Comparison of ENCODE assay signal across 11 mouse cellular contexts in the genomic region with DNA sequence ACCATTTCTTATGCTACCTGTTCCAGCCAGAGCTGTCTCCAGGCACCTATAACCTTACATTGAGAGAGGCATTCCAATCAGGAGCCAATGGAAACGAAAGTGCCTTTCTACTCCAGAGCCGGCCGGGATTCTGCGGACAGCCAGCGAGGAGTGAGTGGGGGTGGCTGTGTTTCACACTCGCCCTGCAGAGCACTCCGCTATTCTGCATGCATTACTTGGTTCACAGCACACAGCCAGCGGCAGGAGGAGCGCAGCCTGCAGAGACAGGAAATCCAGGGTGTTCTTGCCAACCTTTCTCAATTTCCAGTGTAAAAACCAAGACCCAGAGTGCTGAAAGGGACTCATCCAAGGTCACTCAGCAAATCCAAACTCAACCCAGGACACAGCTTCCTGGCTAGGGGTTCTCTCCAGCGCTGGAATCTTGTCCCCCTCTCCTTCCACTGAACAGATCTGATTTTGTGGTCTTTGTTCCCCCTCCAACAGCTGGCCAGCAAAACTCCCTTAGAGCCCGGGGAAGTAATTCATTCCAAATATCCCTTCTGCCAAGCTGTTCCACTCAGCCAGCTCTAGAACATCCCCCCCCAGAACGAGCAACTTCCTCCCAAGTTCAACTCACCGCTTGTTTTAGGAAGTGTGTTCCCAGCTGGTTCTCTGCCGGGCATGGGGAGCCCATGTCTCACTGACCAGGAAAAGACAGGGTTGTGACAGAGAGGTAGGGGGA. TPM values are rescaled to one million over a fixed set of nuclear protein-coding genes. Genes with fewer than 3 reads are reported as not detected.
A peak's percentile ranks its signal among the peaks of the same experiment; 100 is the strongest.
DNase-seq lines count a peak whose midpoint lies in the region; ATAC-seq and TF ChIP-seq lines count a peak whose summit lies in the region.
"Had no signal": no experiment of that assay in that cellular context is flagged by ENCODE, and none has a peak within 500 bp of the region (broad histone marks: within the 10 kb centered on the region; RNA-seq: fewer than 3 reads in every experiment).

No protein-coding gene starts in this region.

- no peak overlapping the region for H3K4me3 ChIP-seq in lung, postnatal 0 days (ENCODE audit: low read depth, low read length)
- no peak overlapping the region for H3K4me3 ChIP-seq in embryonic facial prominence, embryonic 13.5 days
- H3K4me3 ChIP-seq in midbrain, embryonic 14.5 days (replicated peaks; ENCODE audit: low read depth, low read length) = no peak overlapping the region
- H3K4me3 ChIP-seq: limb, embryonic 12.5 days had no signal

- H3K27ac ChIP-seq in lung, postnatal 0 days (ENCODE audit: low read length) = no peak overlapping the region
- H3K27ac ChIP-seq in embryonic facial prominence, embryonic 13.5 days = 0 out of 2 replicates have a peak overlapping the region, but pooled peaks have one; percentile 12
- H3K27ac ChIP-seq in midbrain, embryonic 14.5 days (replicated peaks; ENCODE audit: low read depth, low read length) = no peak overlapping the region
- H3K27ac ChIP-seq: limb, embryonic 12.5 days had no signal

- peak; percentile 13 to 19 for DNase-seq in frontal cortex, postnatal 36 days (ENCODE audit: low spot score in 2 of 2)
- DNase-seq in frontal cortex, postnatal 25 days (ENCODE audit: low spot score in 2 of 2) = no peak
- DNase-seq in lung, postnatal 0 days (ENCODE audit: low spot score) = no peak
- DNase-seq in lung, postnatal 25 days (ENCODE audit: low spot score) = no peak
- peak; percentile 45 for DNase-seq in midbrain, embryonic 14.5 days
- DNase-seq in adrenal gland, postnatal 14 days = no peak
- DNase-seq: right cerebral cortex, postnatal 25 days; thymus, adult 2 months had no signal

- H3K27me3 ChIP-seq in lung, postnatal 0 days (replicated peaks; ENCODE audit: insufficient read depth, low read length) = no peaks in the 10 kb centered on the region
- peaks cover 51% of the 10 kb centered on the region for H3K27me3 ChIP-seq in embryonic facial prominence, embryonic 13.5 days
- H3K27me3 ChIP-seq in midbrain, embryonic 14.5 days (ENCODE audit: control insufficient read depth, insufficient read depth, low read length) = no peaks in the 10 kb centered on the region

- H3K9me3 ChIP-seq in lung, postnatal 0 days (ENCODE audit: low read length) = no peaks in the 10 kb centered on the region
- no peaks in the 10 kb centered on the region for H3K9me3 ChIP-seq in embryonic facial prominence, embryonic 13.5 days
- H3K9me3 ChIP-seq in midbrain, embryonic 14.5 days (ENCODE audit: control insufficient read depth, low read length) = no peaks in the 10 kb centered on the region
- H3K9me3 ChIP-seq: limb, embryonic 12.5 days had no signal

- H3K9ac ChIP-seq in lung, postnatal 0 days (replicated peaks; ENCODE audit: low read depth) = no peak overlapping the region
- H3K9ac ChIP-seq in embryonic facial prominence, embryonic 13.5 days = no peak overlapping the region
- no peak overlapping the region for H3K9ac ChIP-seq in midbrain, embryonic 14.5 days (replicated peaks; ENCODE audit: low read length)
- H3K9ac ChIP-seq: limb, embryonic 12.5 days had no signal

- 0 out of 2 replicates have a peak overlapping the region, but pooled peaks have one; percentile 15 for H3K4me2 ChIP-seq in lung, postnatal 0 days (replicated peaks; ENCODE audit: low read depth, low read length)
- H3K4me2 ChIP-seq in embryonic facial prominence, embryonic 13.5 days = peak overlapping the region; percentile 18; the same call in 1 of the 2 replicates
- no peak overlapping the region for H3K4me2 ChIP-seq in midbrain, embryonic 14.5 days (ENCODE audit: low read length)
- H3K4me2 ChIP-seq: limb, embryonic 12.5 days had no signal

- WGBS in lung, postnatal 0 days = 20% methylated on average over 14 of the region's 14 CpGs
- 25% methylated on average over 14 of the region's 14 CpGs for WGBS in embryonic facial prominence, embryonic 13.5 days
- 15% methylated on average over 14 of the region's 14 CpGs for WGBS in midbrain, embryonic 14.5 days

- TF ChIP-seq EP300 in lung, postnatal 0 days (IDR thresholded peaks at IDR 0.05) = no peak

- ATAC-seq in lung, postnatal 0 days = no peak; the same call in 1 of the 2 replicates
- no peak for ATAC-seq in embryonic facial prominence, embryonic 13.5 days (ENCODE audit: insufficient number of reproducible peaks, insufficient read depth, low FRiP score, low TSS enrichment, low read depth)
- no peak for ATAC-seq in midbrain, embryonic 14.5 days (ENCODE audit: low FRiP score, low TSS enrichment)
- no peak for ATAC-seq in activated CD4-positive, CD25-positive, alpha-beta regulatory T cell, adult 4 months

- no peak for TF ChIP-seq CTCF in lung, postnatal 0 days (IDR thresholded peaks at IDR 0.05)

- H3K36me3 ChIP-seq in lung, postnatal 0 days (ENCODE audit: insufficient read depth, low read length) = no peaks in the 10 kb centered on the region
- H3K36me3 ChIP-seq in embryonic facial prominence, embryonic 13.5 days = no peaks in the 10 kb centered on the region
- no peaks in the 10 kb centered on the region for H3K36me3 ChIP-seq in midbrain, embryonic 14.5 days (ENCODE audit: control insufficient read depth, insufficient read depth, low read length)
- H3K36me3 ChIP-seq: limb, embryonic 12.5 days had no signal

- no peaks in the 10 kb centered on the region for H3K4me1 ChIP-seq in lung, postnatal 0 days (ENCODE audit: insufficient read depth, low read depth, low read length)
- H3K4me1 ChIP-seq in embryonic facial prominence, embryonic 13.5 days = peaks cover 14% of the 10 kb centered on the region
- peaks cover 15% of the 10 kb centered on the region for H3K4me1 ChIP-seq in midbrain, embryonic 14.5 days (ENCODE audit: control insufficient read depth, insufficient read depth, low read length)

RNA-seq across cellular contexts. Expression of a gene that starts 0.7 kb away (rescaled TPM):
- polyA plus RNA-seq in lung, postnatal 0 days (2015; fragmentation: Nextera tagmentation; extraction: Ambion mirVana) = 0.07 and 0.08 TPM in 2 replicates
- 0.18 and 0.26 TPM in 2 replicates for polyA plus RNA-seq in embryonic facial prominence, embryonic 13.5 days (2015; fragmentation: Nextera tagmentation; extraction: Ambion mirVana)
- polyA plus RNA-seq in midbrain, embryonic 14.5 days (2014; fragmentation: Nextera tagmentation; extraction: Ambion mirVana) = 0.15 and 0.55 TPM in 2 replicates
- not detected for polyA plus RNA-seq in activated CD4-positive, CD25-positive, alpha-beta regulatory T cell, adult 4 months (2017; shearing (Covaris generic))
- 0.41 and 0.74 TPM in 2 replicates for total RNA-seq in adrenal gland, postnatal 14 days (2021)

RNA-seq across cellular contexts. Expression of a gene that starts 22.2 kb away (rescaled TPM):
- polyA plus RNA-seq in lung, postnatal 0 days (2015; fragmentation: Nextera tagmentation; extraction: Ambion mirVana) = not detected in 2 replicates
- polyA plus RNA-seq in embryonic facial prominence, embryonic 13.5 days (2015; fragmentation: Nextera tagmentation; extraction: Ambion mirVana) = not detected in 2 replicates
- polyA plus RNA-seq in midbrain, embryonic 14.5 days (2014; fragmentation: Nextera tagmentation; extraction: Ambion mirVana) = 0.21 and 0.32 TPM in 2 replicates
- polyA plus RNA-seq in activated CD4-positive, CD25-positive, alpha-beta regulatory T cell, adult 4 months (2017; shearing (Covaris generic)) = not detected
- total RNA-seq in adrenal gland, postnatal 14 days (2021) = not detected in 2 replicates

RNA-seq across cellular contexts. Expression of a gene that starts 29.8 kb away (rescaled TPM):
- polyA plus RNA-seq in lung, postnatal 0 days (2015; fragmentation: Nextera tagmentation; extraction: Ambion mirVana) = 5.6 and 5.7 TPM in 2 replicates
- polyA plus RNA-seq in embryonic facial prominence, embryonic 13.5 days (2015; fragmentation: Nextera tagmentation; extraction: Ambion mirVana) = 12.9 and 13.7 TPM in 2 replicates
- polyA plus RNA-seq in midbrain, embryonic 14.5 days (2014; fragmentation: Nextera tagmentation; extraction: Ambion mirVana) = 14.6 and 16.6 TPM in 2 replicates
- polyA plus RNA-seq in activated CD4-positive, CD25-positive, alpha-beta regulatory T cell, adult 4 months (2017; shearing (Covaris generic)) = 10 to 100 TPM in 1 of 2 experiments, 1 to 10 TPM in 1; 9.8 to 13.4 TPM
- 11.9 and 13.3 TPM in 2 replicates for total RNA-seq in adrenal gland, postnatal 14 days (2021)

RNA-seq across cellular contexts. Expression of a gene that starts 31.4 kb away (rescaled TPM):
- polyA plus RNA-seq in lung, postnatal 0 days (2015; fragmentation: Nextera tagmentation; extraction: Ambion mirVana) = 130 and 164 TPM in 2 replicates
- polyA plus RNA-seq in embryonic facial prominence, embryonic 13.5 days (2015; fragmentation: Nextera tagmentation; extraction: Ambion mirVana) = 0.25 TPM in 1 of 2 replicates, not detected in the other
- 2.3 and 3.4 TPM in 2 replicates for polyA plus RNA-seq in midbrain, embryonic 14.5 days (2014; fragmentation: Nextera tagmentation; extraction: Ambion mirVana)
- not detected for polyA plus RNA-seq in activated CD4-positive, CD25-positive, alpha-beta regulatory T cell, adult 4 months (2017; shearing (Covaris generic))
- total RNA-seq in adrenal gland, postnatal 14 days (2021) = 10.4 and 10.7 TPM in 2 replicates
- polyA plus RNA-seq: limb, embryonic 12.5 days had no signal

RNA-seq across cellular contexts. Expression of a gene that starts 59.7 kb away (rescaled TPM):
- polyA plus RNA-seq in lung, postnatal 0 days (2015; fragmentation: Nextera tagmentation; extraction: Ambion mirVana) = 2.9 and 4.0 TPM in 2 replicates
- polyA plus RNA-seq in embryonic facial prominence, embryonic 13.5 days (2015; fragmentation: Nextera tagmentation; extraction: Ambion mirVana) = 0.08 and 0.19 TPM in 2 replicates
- polyA plus RNA-seq in midbrain, embryonic 14.5 days (2014; fragmentation: Nextera tagmentation; extraction: Ambion mirVana) = 0.13 and 0.23 TPM in 2 replicates
- polyA plus RNA-seq in activated CD4-positive, CD25-positive, alpha-beta regulatory T cell, adult 4 months (2017; shearing (Covaris generic)) = not detected
- not detected in 2 replicates for total RNA-seq in adrenal gland, postnatal 14 days (2021)
- polyA plus RNA-seq: limb, embryonic 12.5 days had no signal

Comparison
In these comparisons a context has a peak if more than half of its experiments do, and no peak if none do; other contexts are left out.
1. DNase-seq: peak in frontal cortex, postnatal 36 days (2 of 2) and midbrain, embryonic 14.5 days (single experiment); none in frontal cortex, postnatal 25 days (0 of 2), lung, postnatal 0 days (single experiment), lung, postnatal 25 days (single experiment) and adrenal gland, postnatal 14 days (single experiment).